Mouse (Mus musculus) forebrain, embryonic 11.5 days (tissue): Measurements from ENCODE around the gene Pde4d. TPM values are rescaled to one million over a fixed set of nuclear protein-coding genes. Genes with fewer than 3 reads are reported as not detected.

Experiments
- ATAC-seq: fragments of 200-750 bp; cut with Nextera tagmentation; replicated peaks from 2 replicates; pipeline ENCODE4 v1.8.0; 2017; ENCODE audit warnings: moderate TSS enrichment; ENCODE audit not compliant: low FRiP score
- DNase-seq: peaks from one replicate; pipeline ENCODE4 v3.0.0-alpha.2; 2017; ENCODE audit warnings: low spot score
- H3K27ac ChIP-seq: fragments of 300-500 bp; sonication (generic); 2 replicates; pipeline ENCODE4 v1.5.1; 2014; ENCODE audit warnings: low read depth, low read length
- H3K27me3 ChIP-seq: fragments of 300-500 bp; sonication (generic); 2 replicates; pipeline ENCODE4 v1.6.1; 2014; ENCODE audit warnings: mild to moderate bottlenecking, low read length, mixed read lengths; ENCODE audit not compliant: control insufficient read depth, insufficient read depth
- H3K36me3 ChIP-seq: fragments of 300-500 bp; sonication (generic); 2 replicates; pipeline ENCODE4 v1.6.1; 2014; ENCODE audit warnings: mild to moderate bottlenecking, low read length, moderate library complexity, mixed read lengths; ENCODE audit not compliant: control insufficient read depth, insufficient read depth
- H3K4me1 ChIP-seq: fragments of 300-500 bp; sonication (generic); replicated peaks from 2 replicates; pipeline ENCODE4 v1.6.1; 2014; ENCODE audit warnings: low read length, mixed read lengths; ENCODE audit not compliant: control insufficient read depth, insufficient read depth
- H3K4me2 ChIP-seq: fragments of 300-500 bp; sonication (generic); 2 replicates; pipeline ENCODE4 v1.6.1; 2014; ENCODE audit warnings: low read depth, mild to moderate bottlenecking, low read length, moderate library complexity, mixed read lengths; ENCODE audit not compliant: severe bottlenecking
- H3K4me3 ChIP-seq: fragments of 300-500 bp; sonication (generic); 2 replicates; pipeline ENCODE4 v1.5.1; 2014; ENCODE audit warnings: low read depth, low read length
- H3K9ac ChIP-seq: fragments of 300-500 bp; sonication (generic); 2 replicates; pipeline ENCODE4 v1.6.1; 2014; ENCODE audit warnings: low read length
- H3K9me3 ChIP-seq: fragments of 300-500 bp; sonication (generic); 2 replicates; pipeline ENCODE4 v1.6.1; 2016; ENCODE audit warnings: low read length, mixed read lengths; ENCODE audit not compliant: control insufficient read depth
- WGBS: fragments of 180-500 bp; shearing (Covaris S2); extraction: QIAGEN DNeasy Blood & Tissue Kit; methylation state at CpG from one replicate; pipeline ENCODE4 v1.1.7; 2014; 5-methylcytosine and 5-hydroxymethylcytosine counted together
- polyA plus RNA-seq: library from polyadenylated mRNA; unstranded; fragments of >200 nt; fragmentation: Nextera tagmentation; extraction: Ambion mirVana; gene quantifications from 2 replicates; pipeline ENCODE4 v1.2.1, GENCODE M21; 2014

The Pde4d gene
- polyA plus RNA-seq, 1 experiment from 2014 or later = 11.9 TPM

- H3K9me3 ChIP-seq = no peaks in the 10 kb centered on the region
- no peaks in the 10 kb centered on the region for H3K36me3 ChIP-seq
- no peaks in the 10 kb centered on the region for H3K4me1 ChIP-seq
- ATAC-seq (no peak), DNase-seq (no peak)
- no peak overlapping the region for H3K9ac ChIP-seq
- H3K4me3 ChIP-seq = no peak overlapping the region
- H3K27me3 ChIP-seq = no peaks in the 10 kb centered on the region
- H3K27ac ChIP-seq = no peak overlapping the region
- H3K4me2 ChIP-seq = no peak overlapping the region
These were observed 216.8 kb downstream of the Pde4d start for GRCm38 (mm10) chr13:108666579-108666978.

- no peak overlapping the region for H3K9ac ChIP-seq
- WGBS = 100% methylated on average over 1 of the region's 1 CpGs
- no peak overlapping the region for H3K27ac ChIP-seq
- H3K4me3 ChIP-seq = no peak overlapping the region
- no peak for ATAC-seq
- no peak overlapping the region for H3K4me2 ChIP-seq
- H3K4me1 ChIP-seq = no peaks in the 10 kb centered on the region
- H3K9me3 ChIP-seq = no peaks in the 10 kb centered on the region
- H3K36me3 ChIP-seq = no peaks in the 10 kb centered on the region
- no peaks in the 10 kb centered on the region for H3K27me3 ChIP-seq
- no peak for DNase-seq
These were observed 217.3 kb downstream of the Pde4d start for GRCm38 (mm10) chr13:108667077-108667476.

- no peak for DNase-seq
- no peak overlapping the region for H3K4me3 ChIP-seq
- no peaks in the 10 kb centered on the region for H3K36me3 ChIP-seq
- no peaks in the 10 kb centered on the region for H3K9me3 ChIP-seq
- H3K27me3 ChIP-seq = no peaks in the 10 kb centered on the region
- ATAC-seq = no peak
- no peak overlapping the region for H3K9ac ChIP-seq
- H3K4me1 ChIP-seq = no peaks in the 10 kb centered on the region
- no peak overlapping the region for H3K4me2 ChIP-seq
- no peak overlapping the region for H3K27ac ChIP-seq
These were observed 227.3 kb downstream of the Pde4d start for GRCm38 (mm10) chr13:108677056-108677455.

- H3K4me1 ChIP-seq = no peaks in the 10 kb centered on the region
- H3K9me3 ChIP-seq = no peaks in the 10 kb centered on the region
- H3K4me3 ChIP-seq = no peak overlapping the region
- H3K27ac ChIP-seq = no peak overlapping the region
- WGBS = 89% methylated on average over 4 of the region's 4 CpGs
- no peak for ATAC-seq
- H3K36me3 ChIP-seq = no peaks in the 10 kb centered on the region
- no peak overlapping the region for H3K9ac ChIP-seq
- no peak for DNase-seq
- no peaks in the 10 kb centered on the region for H3K27me3 ChIP-seq
- no peak overlapping the region for H3K4me2 ChIP-seq
These were observed 233.3 kb downstream of the Pde4d start for GRCm38 (mm10) chr13:108683018-108683417.

GRCm38 (mm10) chr13:108685817-108686216 lies 236.1 kb downstream of the Pde4d start:
- Histone ChIP-seq H3K9me3 (no peaks in the 10 kb centered on the region), H3K4me1 (no peaks in the 10 kb centered on the region), H3K27me3 (no peaks in the 10 kb centered on the region), H3K4me2 (no peak overlapping the region), H3K9ac (no peak overlapping the region), H3K36me3 (no peaks in the 10 kb centered on the region), H3K4me3 (no peak overlapping the region), H3K27ac (no peak overlapping the region)
- ATAC-seq = no peak
- DNase-seq = no peak
- WGBS = 94% methylated on average over 7 of the region's 7 CpGs

GRCm38 (mm10) chr13:108686262-108686661 lies 236.5 kb downstream of the Pde4d start:
- H3K27me3 ChIP-seq = no peaks in the 10 kb centered on the region
- ATAC-seq = no peak
- no peaks in the 10 kb centered on the region for H3K9me3 ChIP-seq
- no peak for DNase-seq
- no peaks in the 10 kb centered on the region for H3K36me3 ChIP-seq
- H3K4me2 ChIP-seq = no peak overlapping the region
- no peaks in the 10 kb centered on the region for H3K4me1 ChIP-seq
- H3K4me3 ChIP-seq = no peak overlapping the region
- no peak overlapping the region for H3K27ac ChIP-seq
- H3K9ac ChIP-seq = no peak overlapping the region
- WGBS = 87% methylated on average over 2 of the region's 2 CpGs

GRCm38 (mm10) chr13:108686807-108687206 lies 237.1 kb downstream of the Pde4d start:
- WGBS = 87% methylated on average over 4 of the region's 4 CpGs
- Histone ChIP-seq H3K9ac (no peak overlapping the region), H3K9me3 (no peaks in the 10 kb centered on the region), H3K4me1 (no peaks in the 10 kb centered on the region), H3K4me2 (no peak overlapping the region), H3K4me3 (no peak overlapping the region), H3K36me3 (no peaks in the 10 kb centered on the region), H3K27me3 (no peaks in the 10 kb centered on the region), H3K27ac (no peak overlapping the region)
- ATAC-seq (no peak), DNase-seq (no peak)

- no peaks in the 10 kb centered on the region for H3K9me3 ChIP-seq
- no peaks in the 10 kb centered on the region for H3K4me1 ChIP-seq
- DNase-seq = no peak
- H3K27ac ChIP-seq = no peak overlapping the region
- H3K4me2 ChIP-seq = no peak overlapping the region
- no peaks in the 10 kb centered on the region for H3K27me3 ChIP-seq
- 90% methylated on average over 12 of the region's 12 CpGs for WGBS
- no peak for ATAC-seq
- no peak overlapping the region for H3K4me3 ChIP-seq
- no peaks in the 10 kb centered on the region for H3K36me3 ChIP-seq
- no peak overlapping the region for H3K9ac ChIP-seq
These were observed 243.3 kb downstream of the Pde4d start for GRCm38 (mm10) chr13:108692883-108693550.

GRCm38 (mm10) chr13:108705441-108705840 lies 255.7 kb downstream of the Pde4d start:
- H3K4me3 ChIP-seq = no peak overlapping the region
- ATAC-seq = no peak
- 85% methylated on average over 4 of the region's 4 CpGs for WGBS

More at GRCm38 (mm10) chr13:108705441-108705840, 255.7 kb downstream of the Pde4d start:
- no peaks in the 10 kb centered on the region for H3K9me3 ChIP-seq
- H3K27ac ChIP-seq = no peak overlapping the region
- DNase-seq = no peak
- H3K4me2 ChIP-seq = no peak overlapping the region
- H3K4me1 ChIP-seq = no peaks in the 10 kb centered on the region
- no peaks in the 10 kb centered on the region for H3K27me3 ChIP-seq
- no peak overlapping the region for H3K9ac ChIP-seq
- H3K36me3 ChIP-seq = no peaks in the 10 kb centered on the region
